Mouse (Mus musculus) v-Abl transformed pro-B cells (cell line): ENCODE results near the gene Gm45140.

Experiments
- in situ Hi-C, 2 experiments: fragments of 400-800 bp; cut with MboI; formaldehyde crosslinking; loops; one replicate each; pipeline ENCODE4 v1.15.1; 2025; ENCODE audit not compliant: unreplicated experiment in 2 of 2

The Gm45140 gene

GRCm38 (mm10) chr6:87849780-87850154, 14.2 kb upstream of the Gm45140 start:
- in situ Hi-C loops, result loop anchor here (5.0 kb wide), 1 partner anchor 38 kb away; the partner anchor contains the start of gene Copg1 (in 2 of the 2)

GRCm38 (mm10) chr6:87846813-87847212, 11.2 kb upstream of the Gm45140 start:
- in situ Hi-C loops, result no loop called here

- in situ Hi-C loops, result no loop called here
These were observed 9.6 kb upstream of the Gm45140 start for GRCm38 (mm10) chr6:87845031-87845695.

- in situ Hi-C loops, result no loop called here
These were observed 6.7 kb upstream of the Gm45140 start for GRCm38 (mm10) chr6:87842254-87842653.

GRCm38 (mm10) chr6:87841635-87842034, 6.0 kb upstream of the Gm45140 start:
- in situ Hi-C loops, result no loop called here

GRCm38 (mm10) chr6:87839797-87840341, 4.3 kb upstream of the Gm45140 start:
- in situ Hi-C loops, result no loop called here

- in situ Hi-C loops, result no loop called here
These were observed 3.1 kb upstream of the Gm45140 start, which contains the start of gene Isy1 for GRCm38 (mm10) chr6:87838551-87839197. Isy1 (minus strand) TSS chr6:87838798.

GRCm38 (mm10) chr6:87820366-87820765, 15.2 kb downstream of the Gm45140 start:
- in situ Hi-C loops, result no loop called here

- in situ Hi-C loops, result no loop called here
These were observed 21.1 kb downstream of the Gm45140 start for GRCm38 (mm10) chr6:87814486-87814885.

GRCm38 (mm10) chr6:87812656-87813055, 22.9 kb downstream of the Gm45140 start:
- in situ Hi-C loops, result no loop called here

GRCm38 (mm10) chr6:87811675-87812338, 23.8 kb downstream of the Gm45140 start, which contains the start of gene Rab43:
Rab43 (minus strand) TSS chr6:87812164.
- in situ Hi-C loops, result no loop called here

- in situ Hi-C loops, result no loop called here
These were observed 24.6 kb downstream of the Gm45140 start for GRCm38 (mm10) chr6:87810713-87811669.

- in situ Hi-C loops, result no loop called here
These were observed 25.3 kb downstream of the Gm45140 start for GRCm38 (mm10) chr6:87810311-87810710.

- in situ Hi-C loops, result no loop called here
These were observed 25.9 kb downstream of the Gm45140 start for GRCm38 (mm10) chr6:87809651-87810161.

GRCm38 (mm10) chr6:87809144-87809543, 26.5 kb downstream of the Gm45140 start:
- in situ Hi-C loops, result no loop called here

- in situ Hi-C loops, result no loop called here
These were observed 27.1 kb downstream of the Gm45140 start for GRCm38 (mm10) chr6:87808521-87808920.

- in situ Hi-C loops, result no loop called here
These were observed 27.7 kb downstream of the Gm45140 start for GRCm38 (mm10) chr6:87807735-87808440.

GRCm38 (mm10) chr6:87806857-87807256, 28.7 kb downstream of the Gm45140 start:
- in situ Hi-C loops, result no loop called here

- in situ Hi-C loops, result no loop called here
These were observed 29.6 kb downstream of the Gm45140 start for GRCm38 (mm10) chr6:87806028-87806427.
